Mouse (Mus musculus) lung, embryonic 16.5 days (tissue): ENCODE data around the gene Klhl6. TPM values are rescaled to one million over a fixed set of nuclear protein-coding genes. Genes with fewer than 3 reads are reported as not detected.

ENCODE experiments used
- ATAC-seq: fragments of 200-750 bp; cut with Nextera tagmentation; 2 replicates; pipeline ENCODE4 v1.8.0; 2017; ENCODE audit warnings: low read depth, mild to moderate bottlenecking, moderate library complexity
- H3K27ac ChIP-seq: fragments of 300-500 bp; sonication (generic); 2 replicates; pipeline ENCODE4 v1.5.1; 2014; ENCODE audit warnings: mild to moderate bottlenecking, control low read depth, low read length
- H3K27me3 ChIP-seq: fragments of 300-500 bp; sonication (generic); 2 replicates; pipeline ENCODE4 v1.6.1; 2014; ENCODE audit warnings: low read depth, low read length, mixed read lengths; ENCODE audit not compliant: control insufficient read depth, insufficient read depth
- H3K36me3 ChIP-seq: fragments of 300-500 bp; sonication (generic); 2 replicates; pipeline ENCODE4 v1.6.1; 2014; ENCODE audit warnings: low read length; ENCODE audit not compliant: control insufficient read depth, insufficient read depth
- H3K4me1 ChIP-seq: fragments of 300-500 bp; sonication (generic); replicated peaks from 2 replicates; pipeline ENCODE4 v1.6.1; 2014; ENCODE audit warnings: low read length, mixed read lengths; ENCODE audit not compliant: control insufficient read depth, insufficient read depth
- H3K4me2 ChIP-seq: fragments of 300-500 bp; sonication (generic); 2 replicates; pipeline ENCODE4 v1.6.1; 2014; ENCODE audit warnings: low read depth, low read length, control low read depth
- H3K4me3 ChIP-seq: fragments of 300-500 bp; sonication (generic); 2 replicates; pipeline ENCODE4 v1.5.1; 2014; ENCODE audit warnings: mild to moderate bottlenecking, low read length, control low read depth
- H3K9ac ChIP-seq: fragments of 300-500 bp; sonication (generic); 2 replicates; pipeline ENCODE4 v1.6.1; 2014; ENCODE audit warnings: low read length, control low read depth
- H3K9me3 ChIP-seq: fragments of 300-500 bp; sonication (generic); 2 replicates; pipeline ENCODE4 v1.6.1; 2016; ENCODE audit warnings: low read length; ENCODE audit not compliant: control insufficient read depth
- WGBS: fragments of 180-500 bp; shearing (Covaris S2); extraction: QIAGEN DNeasy Blood & Tissue Kit; methylation state at CpG from one replicate; pipeline ENCODE4 v1.1.7; 2014; 5-methylcytosine and 5-hydroxymethylcytosine counted together
- polyA plus RNA-seq: library from polyadenylated mRNA; unstranded; fragments of >200 nt; fragmentation: Nextera tagmentation; extraction: Ambion mirVana; gene quantifications from 2 replicates; pipeline ENCODE4 v1.2.1, GENCODE M21; 2015

The Klhl6 gene
- polyA plus RNA-seq, 1 experiment from 2014 or later, result 16.7 TPM

DNA sequence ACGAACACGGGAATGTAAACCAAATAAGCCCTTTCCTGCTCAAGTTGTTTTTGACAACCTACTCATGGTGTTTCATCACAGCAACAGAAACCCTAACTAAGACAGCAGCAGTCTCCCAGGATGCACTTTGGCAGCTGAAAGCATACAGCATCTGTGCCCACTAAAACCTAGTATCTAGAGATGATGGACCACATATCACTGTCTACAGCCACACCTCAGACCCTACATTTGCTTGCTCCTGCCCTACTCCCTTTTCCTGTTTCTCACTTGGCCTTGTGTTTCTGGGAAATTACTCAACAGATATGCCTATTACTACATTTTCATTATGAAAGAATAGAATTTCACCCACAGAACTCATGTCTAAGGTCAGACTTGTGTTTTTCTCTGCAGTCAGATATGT, 70.3 kb downstream of the Klhl6 start:
- no peak for ATAC-seq
- 49% methylated on average over 2 of the region's 2 CpGs for WGBS
- Histone ChIP-seq H3K4me1 (no peaks in the 10 kb centered on the region), H3K4me2 (no peak overlapping the region), H3K4me3 (no peak overlapping the region), H3K9ac (no peak overlapping the region), H3K36me3 (no peaks in the 10 kb centered on the region), H3K27ac (no peak overlapping the region), H3K9me3 (no peaks in the 10 kb centered on the region), H3K27me3 (no peaks in the 10 kb centered on the region)

DNA sequence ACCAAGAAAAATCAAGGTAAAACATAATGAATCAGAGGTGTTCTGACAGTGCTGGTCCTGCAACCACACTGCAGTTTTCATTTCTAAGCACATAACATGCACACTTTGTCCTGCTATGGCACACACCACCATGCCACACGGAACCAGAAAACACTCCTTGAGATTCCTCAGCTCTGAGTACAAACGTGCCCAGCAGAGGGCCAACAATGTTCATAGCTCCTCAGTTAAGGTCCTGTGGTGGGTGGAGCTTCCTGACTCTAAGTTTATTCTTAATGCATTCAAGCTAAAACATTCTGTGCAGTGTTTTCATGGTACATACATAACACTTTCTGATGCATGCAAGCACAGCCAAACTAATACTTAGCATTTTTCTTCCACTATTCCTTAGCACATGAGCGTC, 74.5 kb downstream of the Klhl6 start:
- Histone ChIP-seq H3K9me3 (no peaks in the 10 kb centered on the region), H3K27ac (no peak overlapping the region), H3K36me3 (no peaks in the 10 kb centered on the region), H3K4me1 (no peaks in the 10 kb centered on the region), H3K27me3 (no peaks in the 10 kb centered on the region), H3K9ac (no peak overlapping the region), H3K4me3 (no peak overlapping the region), H3K4me2 (no peak overlapping the region)
- ATAC-seq, result no peak
- 51% methylated on average over 3 of the region's 3 CpGs for WGBS

DNA sequence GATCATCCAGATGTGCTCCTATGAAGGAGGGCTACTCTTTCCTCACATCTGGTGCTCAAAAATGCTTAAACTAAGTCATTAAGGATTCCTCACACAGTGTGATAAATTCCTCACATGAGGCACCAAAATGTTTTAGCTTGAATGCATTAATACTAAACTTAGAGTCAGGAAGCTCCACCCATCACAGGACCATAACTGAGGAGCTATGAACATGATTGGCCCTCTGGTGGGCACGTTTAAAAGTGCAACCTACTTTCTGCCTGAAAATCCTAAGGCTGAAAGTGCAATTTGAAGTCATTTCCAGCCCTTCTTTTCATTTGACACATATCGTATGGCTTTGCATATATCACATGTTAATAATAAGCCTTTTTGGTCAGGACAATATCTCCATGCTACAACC, 75.7 kb downstream of the Klhl6 start:
- Histone ChIP-seq H3K27ac (no peak overlapping the region), H3K9ac (no peak overlapping the region), H3K4me3 (no peak overlapping the region), H3K4me2 (no peak overlapping the region), H3K9me3 (no peaks in the 10 kb centered on the region), H3K4me1 (no peaks in the 10 kb centered on the region), H3K36me3 (no peaks in the 10 kb centered on the region), H3K27me3 (no peaks in the 10 kb centered on the region)
- ATAC-seq, result no peak
- WGBS, result 34% methylated on average over 2 of the region's 2 CpGs

DNA sequence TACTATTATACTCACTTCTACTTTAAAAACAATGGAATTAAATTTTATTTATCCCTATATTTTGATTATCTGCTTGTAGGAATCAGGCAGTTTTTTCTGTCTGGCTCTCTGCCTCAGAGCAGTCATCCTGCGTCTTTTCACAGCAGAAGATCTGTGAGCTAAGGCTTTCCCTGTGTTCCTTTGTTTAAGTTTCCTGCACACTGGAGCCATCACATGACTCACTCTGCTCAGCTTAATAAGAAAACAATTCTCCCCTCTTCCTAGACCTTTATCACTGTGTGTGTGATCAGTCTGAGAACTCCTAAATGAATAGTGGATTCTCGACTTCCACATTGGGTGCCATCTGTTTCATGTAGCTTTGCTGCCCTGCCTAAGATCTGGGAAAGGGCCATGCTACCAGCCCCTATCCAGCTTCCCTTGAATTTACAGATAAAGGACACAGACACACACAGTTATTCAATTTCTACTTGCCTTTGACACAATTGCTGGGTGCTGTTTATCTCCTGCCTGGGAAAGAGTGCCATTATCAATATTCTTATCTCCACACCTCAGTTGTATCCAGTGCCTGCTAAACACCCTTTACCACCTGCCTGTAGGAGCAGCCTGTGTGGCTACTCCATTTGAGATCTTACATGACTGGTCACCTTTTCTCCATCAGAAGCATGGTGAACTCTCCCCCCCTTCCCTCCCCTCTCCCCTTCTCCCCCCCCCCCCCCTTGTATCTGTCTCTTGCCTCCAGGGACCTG, 77.9 kb downstream of the Klhl6 start:
- Histone ChIP-seq H3K36me3 (no peaks in the 10 kb centered on the region), H3K4me3 (no peak overlapping the region), H3K9ac (no peak overlapping the region), H3K4me1 (no peaks in the 10 kb centered on the region), H3K27ac (no peak overlapping the region), H3K27me3 (no peaks in the 10 kb centered on the region), H3K4me2 (no peak overlapping the region), H3K9me3 (no peaks in the 10 kb centered on the region)
- ATAC-seq, result 0 out of 2 replicates have a peak, but pooled peaks have one; percentile 36
- WGBS, result 32% methylated on average over 2 of the region's 2 CpGs

- no peak for ATAC-seq
- H3K9me3 ChIP-seq, result no peaks in the 10 kb centered on the region
- H3K4me2 ChIP-seq, result no peak overlapping the region
- H3K9ac ChIP-seq, result no peak overlapping the region
- no peaks in the 10 kb centered on the region for H3K27me3 ChIP-seq
- no peak overlapping the region for H3K27ac ChIP-seq
- no peaks in the 10 kb centered on the region for H3K4me1 ChIP-seq
- H3K36me3 ChIP-seq, result no peaks in the 10 kb centered on the region
- whole genome bisulfite sequencing, result 96% methylated on average over 1 of the region's 1 CpGs
- H3K4me3 ChIP-seq, result no peak overlapping the region
Measured at GRCm38 (mm10) chr16:19903792-19904191, 79.0 kb downstream of the Klhl6 start.

Other genes starting within 250 kb of the Klhl6 start
- gene B3gnt5, start 222.8 kb downstream of the Klhl6 start, polyA plus RNA-seq, result 11.4 and 14.0 TPM in 2 replicates
- 35.9 and 36.2 TPM in 2 replicates for gene Klhl24, start 114.5 kb upstream of the Klhl6 start, polyA plus RNA-seq
- gene Yeats2, start 158.0 kb upstream of the Klhl6 start, polyA plus RNA-seq, result 29.7 and 31.4 TPM in 2 replicates